Mouse (Mus musculus) heart, embryonic 14.5 days (tissue): ENCODE measurements around the gene Ano8. TPM values are rescaled to one million over a fixed set of nuclear protein-coding genes. Genes with fewer than 3 reads are reported as not detected.

Source experiments
- polyA plus RNA-seq: library from polyadenylated mRNA; unstranded; fragments of >200 nt; fragmentation: Nextera tagmentation; extraction: Ambion mirVana; gene quantifications from 2 replicates; pipeline ENCODE4 v1.2.1, GENCODE M21; 2014

Gene Ano8
- polyA plus RNA-seq, 1 experiment from 2014 or later = 1.8 TPM

Other genes with a start within 250 kb of the Ano8 start
- 16.8 and 17.9 TPM in 2 replicates for gene Myo9b, start 213.2 kb downstream of the Ano8 start, polyA plus RNA-seq
- gene Haus8, start 213.0 kb downstream of the Ano8 start, polyA plus RNA-seq = 134 and 144 TPM in 2 replicates
- gene Use1, start 119.1 kb downstream of the Ano8 start, polyA plus RNA-seq = 87.1 and 95.4 TPM in 2 replicates
- gene Ocel1, start 114.7 kb downstream of the Ano8 start, polyA plus RNA-seq = 3.6 TPM in 2 replicates
- gene Nr2f6, start 104.0 kb downstream of the Ano8 start, polyA plus RNA-seq = 57.1 and 62.4 TPM in 2 replicates
- gene Ushbp1, start 90.2 kb downstream of the Ano8 start, polyA plus RNA-seq = 10.8 TPM in 2 replicates
- 84.5 and 86.1 TPM in 2 replicates for gene Babam1, start 89.1 kb downstream of the Ano8 start, polyA plus RNA-seq
- gene Ankle1, start 80.0 kb downstream of the Ano8 start, polyA plus RNA-seq = 16.7 and 20.7 TPM in 2 replicates
- 20.8 and 29.2 TPM in 2 replicates for gene Abhd8, start 22.3 kb downstream of the Ano8 start, polyA plus RNA-seq
- gene Mrpl34, start 21.0 kb downstream of the Ano8 start, polyA plus RNA-seq = 191 and 193 TPM in 2 replicates
- 76.7 and 79.1 TPM in 2 replicates for gene Dda1, start 16.8 kb downstream of the Ano8 start, polyA plus RNA-seq
- 3.3 and 4.4 TPM in 2 replicates for gene Gtpbp3, start 2.1 kb upstream of the Ano8 start, polyA plus RNA-seq
- gene Plvap, start 25.8 kb upstream of the Ano8 start, polyA plus RNA-seq = 109 and 121 TPM in 2 replicates
- 0.35 and 0.89 TPM in 2 replicates for gene Ccdc194, start 39.7 kb upstream of the Ano8 start, polyA plus RNA-seq
- gene Bst2, start 51.5 kb upstream of the Ano8 start, polyA plus RNA-seq = 10.8 and 19.0 TPM in 2 replicates
- gene Mvb12a, start 57.0 kb upstream of the Ano8 start, polyA plus RNA-seq = 62.2 and 64.0 TPM in 2 replicates
- 0.53 TPM in 1 of 2 replicates, not detected in the other for gene Tmem221, start 72.9 kb upstream of the Ano8 start, polyA plus RNA-seq
- not detected in 2 replicates for gene Nxnl1, start 80.6 kb upstream of the Ano8 start, polyA plus RNA-seq
- gene Slc27a1, start 82.9 kb upstream of the Ano8 start, polyA plus RNA-seq = 14.6 and 15.3 TPM in 2 replicates
- gene Pgls, start 106.2 kb upstream of the Ano8 start, polyA plus RNA-seq = 199 and 201 TPM in 2 replicates
- 1.4 and 1.5 TPM in 2 replicates for gene Fam129c, start 111.7 kb upstream of the Ano8 start, polyA plus RNA-seq
- gene Colgalt1, start 125.0 kb upstream of the Ano8 start, polyA plus RNA-seq = 58.1 and 61.6 TPM in 2 replicates
- gene Unc13a, start 185.8 kb upstream of the Ano8 start, polyA plus RNA-seq = 0.38 and 0.89 TPM in 2 replicates
- 5.9 and 6.3 TPM in 2 replicates for gene Jak3, start 190.3 kb upstream of the Ano8 start, polyA plus RNA-seq
- 2.4 and 2.7 TPM in 2 replicates for gene Insl3, start 203.3 kb upstream of the Ano8 start, polyA plus RNA-seq
- gene B3gnt3, start 215.8 kb upstream of the Ano8 start, polyA plus RNA-seq = 3.0 and 3.1 TPM in 2 replicates
- gene Fcho1, start 239.8 kb upstream of the Ano8 start, polyA plus RNA-seq = 0.61 and 1.4 TPM in 2 replicates